Mouse (Mus musculus): ENCODE results near the gene Ifi27l2a.

DNA sequence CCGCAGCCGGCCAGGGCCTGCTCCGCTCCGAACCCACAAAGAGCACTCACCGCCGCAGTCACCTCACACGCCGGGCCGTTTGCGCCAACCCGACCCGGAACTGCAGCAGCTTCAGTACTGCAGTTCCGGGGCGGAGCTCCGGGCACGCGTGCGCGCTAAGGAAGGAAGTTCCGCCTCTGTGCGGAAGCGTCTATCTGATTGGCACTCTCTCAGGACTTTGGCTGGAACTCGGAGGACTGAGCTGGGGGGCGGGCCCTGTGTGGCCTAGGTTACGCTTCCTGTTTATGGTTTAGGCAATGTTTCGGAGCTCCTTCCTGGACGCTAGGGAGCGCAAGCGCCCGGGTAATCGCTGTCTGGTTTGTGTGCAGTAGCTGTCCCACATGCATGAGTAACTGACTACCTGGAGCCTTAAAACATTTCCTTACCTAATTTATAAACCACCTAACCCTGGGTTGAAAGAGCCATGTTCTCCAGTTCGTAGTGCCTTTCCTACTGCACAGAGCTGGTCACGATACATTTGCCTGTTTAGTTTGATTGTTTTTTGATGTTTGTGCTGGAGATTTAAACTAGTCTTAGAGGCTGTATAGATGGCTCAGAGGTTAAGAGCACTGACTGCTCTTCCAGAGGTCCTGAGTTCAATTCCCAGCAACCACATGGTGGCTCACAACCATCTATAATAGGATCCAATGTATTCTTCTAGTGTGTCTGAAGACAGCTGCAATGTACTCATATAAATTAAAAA is 17.6 kb downstream of the Ifi27l2a start, which contains the start of gene Ddx24:
- TF ChIP-seq GATA1 (IDR thresholded peaks at IDR 0.05; ENCODE audit: borderline replicate concordance, low read length) (peak; percentile 85), FLI1 (IDR thresholded peaks at IDR 0.05; ENCODE audit: low read length) (peak; percentile 60; the same call in 1 of the 2 replicates)

Data from megakaryocyte, embryonic 14.5 days (primary cell).